Mouse (Mus musculus) hindbrain, postnatal 0 days (tissue): ENCODE measurements around the gene Ggt6. TPM values are rescaled to one million over a fixed set of nuclear protein-coding genes. Genes with fewer than 3 reads are reported as not detected.

Experiments used
- ATAC-seq: fragments of 200-750 bp; cut with Nextera tagmentation; 2 replicates; pipeline ENCODE4 v1.8.0; 2017; ENCODE audit warnings: mild to moderate bottlenecking, moderate TSS enrichment, moderate library complexity
- DNase-seq: peaks from one replicate; pipeline ENCODE4 v3.0.0-alpha.2; 2015; ENCODE audit warnings: low spot score
- H3K27ac ChIP-seq: fragments of 300-500 bp; sonication (generic); 2 replicates; pipeline ENCODE4 v1.5.1; 2014; ENCODE audit warnings: mild to moderate bottlenecking
- H3K27me3 ChIP-seq: fragments of 300-500 bp; sonication (generic); 2 replicates; pipeline ENCODE4 v1.6.1; 2014; ENCODE audit warnings: low read length, mixed read lengths; ENCODE audit not compliant: insufficient read depth
- H3K36me3 ChIP-seq: fragments of 300-500 bp; sonication (generic); 2 replicates; pipeline ENCODE4 v1.6.1; 2014; ENCODE audit warnings: low read length, mixed read lengths; ENCODE audit not compliant: insufficient read depth
- H3K4me1 ChIP-seq: fragments of 300-500 bp; sonication (generic); 2 replicates; pipeline ENCODE4 v1.6.1; 2014; ENCODE audit warnings: antibody characterized with exemption, low read length, mixed read lengths; ENCODE audit not compliant: insufficient read depth
- H3K4me2 ChIP-seq: fragments of 300-500 bp; sonication (generic); 2 replicates; pipeline ENCODE4 v1.6.1; 2014; ENCODE audit warnings: low read depth, mild to moderate bottlenecking, low read length, moderate library complexity, mixed read lengths
- H3K4me3 ChIP-seq: fragments of 300-500 bp; sonication (generic); 2 replicates; pipeline ENCODE4 v1.5.1; 2014; ENCODE audit warnings: low read length
- H3K9ac ChIP-seq: fragments of 300-500 bp; sonication (generic); replicated peaks from 2 replicates; pipeline ENCODE4 v1.6.1; 2014; ENCODE audit warnings: mild to moderate bottlenecking, low read length, moderate library complexity, mixed read lengths
- H3K9me3 ChIP-seq: fragments of 300-500 bp; sonication (generic); 2 replicates; pipeline ENCODE4 v1.6.1; 2016; ENCODE audit warnings: low read length, mixed read lengths
- CTCF ChIP-seq: IDR thresholded peaks from 2 replicates; pipeline ENCODE4 v1.5.1; 2016; ENCODE audit warnings: antibody characterized with exemption, control low read depth, low read depth
- WGBS: fragments of 180-500 bp; shearing (Covaris S2); extraction: QIAGEN DNeasy Blood & Tissue Kit; methylation state at CpG from one replicate; pipeline ENCODE4 v1.1.7; 2014; 5-methylcytosine and 5-hydroxymethylcytosine counted together
- polyA plus RNA-seq: library from polyadenylated mRNA; unstranded; fragments of >200 nt; fragmentation: Nextera tagmentation; extraction: Ambion mirVana; gene quantifications from 2 replicates; pipeline ENCODE4 v1.2.1, GENCODE M21; 2015
- total RNA-seq: library from RNA; depleted of rRNA; stranded (reverse); fragments of >200 nt; gene quantifications from 2 replicates; pipeline ENCODE4 v1.2.3, GENCODE M21; 2014

Gene Ggt6
- total and polyA plus RNA-seq, 2 experiments from 2014 or later: not detected

- Histone ChIP-seq H3K4me2 (no peak overlapping the region), H3K27me3 (no peaks in the 10 kb centered on the region), H3K36me3 (no peaks in the 10 kb centered on the region), H3K9me3 (no peaks in the 10 kb centered on the region), H3K4me1 (no peaks in the 10 kb centered on the region), H3K9ac (no peak overlapping the region), H3K4me3 (no peak overlapping the region), H3K27ac (no peak overlapping the region)
- TF ChIP-seq CTCF: no peak
- ATAC-seq: no peak
- 79% methylated on average over 6 of the region's 6 CpGs for WGBS
- DNase-seq: no peak
Measured at GRCm38 (mm10) chr11:72395652-72396051, 39.7 kb upstream of the Ggt6 start.

- Histone ChIP-seq H3K36me3 (no peaks in the 10 kb centered on the region), H3K27ac (no peak overlapping the region), H3K9ac (no peak overlapping the region), H3K9me3 (no peaks in the 10 kb centered on the region), H3K4me3 (no peak overlapping the region), H3K27me3 (no peaks in the 10 kb centered on the region), H3K4me1 (no peaks in the 10 kb centered on the region), H3K4me2 (no peak overlapping the region)
- no peak for TF ChIP-seq CTCF
- 83% methylated on average over 7 of the region's 7 CpGs for WGBS
- ATAC-seq: no peak
- DNase-seq: no peak
Measured at GRCm38 (mm10) chr11:72396621-72397020, 38.7 kb upstream of the Ggt6 start.

GRCm38 (mm10) chr11:72397072-72397471 is 38.3 kb upstream of the Ggt6 start:
- 53% methylated on average over 10 of the region's 10 CpGs for WGBS
- Histone ChIP-seq H3K4me3 (no peak overlapping the region), H3K9me3 (no peaks in the 10 kb centered on the region), H3K4me2 (no peak overlapping the region), H3K4me1 (no peaks in the 10 kb centered on the region), H3K27ac (no peak overlapping the region), H3K36me3 (no peaks in the 10 kb centered on the region), H3K9ac (no peak overlapping the region), H3K27me3 (no peaks in the 10 kb centered on the region)
- TF ChIP-seq CTCF: no peak
- ATAC-seq (no peak), DNase-seq (peak; percentile 62)

GRCm38 (mm10) chr11:72397811-72398525 is 37.4 kb upstream of the Ggt6 start:
- no peaks in the 10 kb centered on the region for H3K27me3 ChIP-seq
- H3K9me3 ChIP-seq: no peaks in the 10 kb centered on the region
- no peak overlapping the region for H3K27ac ChIP-seq
- 83% methylated on average over 8 of the region's 8 CpGs for WGBS
- no peak for TF ChIP-seq CTCF
- no peak for ATAC-seq
- H3K4me2 ChIP-seq: no peak overlapping the region
- DNase-seq: peak; percentile 9
- H3K9ac ChIP-seq: no peak overlapping the region
- H3K4me3 ChIP-seq: no peak overlapping the region
- H3K36me3 ChIP-seq: no peaks in the 10 kb centered on the region
- no peaks in the 10 kb centered on the region for H3K4me1 ChIP-seq

- Histone ChIP-seq H3K9me3 (no peaks in the 10 kb centered on the region), H3K27me3 (no peaks in the 10 kb centered on the region), H3K4me3 (no peak overlapping the region), H3K9ac (no peak overlapping the region), H3K4me1 (no peaks in the 10 kb centered on the region), H3K36me3 (no peaks in the 10 kb centered on the region), H3K4me2 (no peak overlapping the region), H3K27ac (no peak overlapping the region)
- no peak for TF ChIP-seq CTCF
- DNase-seq (no peak), ATAC-seq (no peak)
- WGBS: 90% methylated on average over 12 of the region's 12 CpGs
Measured at GRCm38 (mm10) chr11:72401068-72401467, 34.3 kb upstream of the Ggt6 start.

- no peak for TF ChIP-seq CTCF
- H3K4me1 ChIP-seq: no peaks in the 10 kb centered on the region
- no peaks in the 10 kb centered on the region for H3K36me3 ChIP-seq
- ATAC-seq: no peak
- no peak overlapping the region for H3K9ac ChIP-seq
- no peaks in the 10 kb centered on the region for H3K9me3 ChIP-seq
- no peak overlapping the region for H3K4me3 ChIP-seq
- WGBS: 80% methylated on average over 5 of the region's 5 CpGs
- H3K4me2 ChIP-seq: no peak overlapping the region
- H3K27me3 ChIP-seq: no peaks in the 10 kb centered on the region
- no peak for DNase-seq
- H3K27ac ChIP-seq: no peak overlapping the region
Measured at GRCm38 (mm10) chr11:72402017-72402416, 33.3 kb upstream of the Ggt6 start.

- Histone ChIP-seq H3K27ac (no peak overlapping the region), H3K36me3 (no peaks in the 10 kb centered on the region), H3K9me3 (no peaks in the 10 kb centered on the region), H3K4me3 (no peak overlapping the region), H3K27me3 (no peaks in the 10 kb centered on the region), H3K4me2 (no peak overlapping the region), H3K4me1 (no peaks in the 10 kb centered on the region), H3K9ac (no peak overlapping the region)
- no peak for TF ChIP-seq CTCF
- DNase-seq (no peak), ATAC-seq (no peak)
- 92% methylated on average over 12 of the region's 12 CpGs for WGBS
Measured at GRCm38 (mm10) chr11:72402969-72403368, 32.4 kb upstream of the Ggt6 start.
